Mouse (Mus musculus) regulatory T cell (primary cell): ENCODE data around the gene Astn2.
"Not testable (repeated sequence)": the region's sequence is repeated elsewhere in the genome, so short reads cannot be mapped to it uniquely, and the experiment has no call there.

ENCODE experiments used
- in situ Hi-C: fragments of 300-600 bp; cut with MboI, MseI; formaldehyde crosslinking; loops from one replicate; pipeline ENCODE4 v1.15.1; 2025; ENCODE audit warnings: high pct_unique_total_duplicates

The Astn2 gene

GRCm38 (mm10) chr4:65758174-65758874, 646.1 kb downstream of the Astn2 start:
- in situ Hi-C loops, result no loop called here

GRCm38 (mm10) chr4:65752941-65753340, 651.5 kb downstream of the Astn2 start:
- in situ Hi-C loops, result no loop called here

- in situ Hi-C loops, result loop anchor here (10.0 to 25.0 kb wide), 2 partner anchors 482 to 1680 kb away; no protein-coding TSS in a partner anchor
These were observed 659.6 kb downstream of the Astn2 start for GRCm38 (mm10) chr4:65744788-65745187.

GRCm38 (mm10) chr4:65744088-65744610, 660.3 kb downstream of the Astn2 start:
- in situ Hi-C loops, result loop anchor here (10.0 to 25.0 kb wide), 2 partner anchors 482 to 1681 kb away; no protein-coding TSS in a partner anchor

- in situ Hi-C loops, result loop anchor here (10.0 to 25.0 kb wide), 2 partner anchors 481 to 1682 kb away; no protein-coding TSS in a partner anchor
These were observed 661.2 kb downstream of the Astn2 start for GRCm38 (mm10) chr4:65743160-65743691.

- in situ Hi-C loops, result no loop called here
These were observed 680.0 kb downstream of the Astn2 start for GRCm38 (mm10) chr4:65724414-65724813.

GRCm38 (mm10) chr4:65719610-65720009, 684.8 kb downstream of the Astn2 start:
- in situ Hi-C loops, result no loop called here

GRCm38 (mm10) chr4:65717899-65718298, 686.5 kb downstream of the Astn2 start:
- in situ Hi-C loops, result no loop called here

GRCm38 (mm10) chr4:65716086-65716485, 688.3 kb downstream of the Astn2 start:
- in situ Hi-C loops, result no loop called here

- in situ Hi-C loops, result no loop called here
These were observed 692.7 kb downstream of the Astn2 start for GRCm38 (mm10) chr4:65711678-65712077.

- in situ Hi-C loops, result no loop called here
These were observed 693.8 kb downstream of the Astn2 start for GRCm38 (mm10) chr4:65710623-65711022.

GRCm38 (mm10) chr4:65701848-65702247, 702.6 kb downstream of the Astn2 start:
- in situ Hi-C loops, result no loop called here

GRCm38 (mm10) chr4:65699743-65700361, 704.6 kb downstream of the Astn2 start:
- in situ Hi-C loops, result no loop called here

GRCm38 (mm10) chr4:65695241-65695640, 709.2 kb downstream of the Astn2 start:
- in situ Hi-C loops, result no loop called here

GRCm38 (mm10) chr4:65694011-65694410, 710.4 kb downstream of the Astn2 start:
- in situ Hi-C loops, result no loop called here

GRCm38 (mm10) chr4:65687006-65687723, 717.2 kb downstream of the Astn2 start:
- in situ Hi-C loops, result no loop called here

- in situ Hi-C loops, result no loop called here
These were observed 718.0 kb downstream of the Astn2 start for GRCm38 (mm10) chr4:65686258-65687005.

- in situ Hi-C loops, result no loop called here
These were observed 720.0 kb downstream of the Astn2 start for GRCm38 (mm10) chr4:65684401-65684800.

GRCm38 (mm10) chr4:65679786-65680185, 724.6 kb downstream of the Astn2 start:
- in situ Hi-C loops, result not testable (repeated sequence)

- in situ Hi-C loops, result no loop called here
These were observed 725.5 kb downstream of the Astn2 start for GRCm38 (mm10) chr4:65678929-65679328.

GRCm38 (mm10) chr4:65678495-65678894, 725.9 kb downstream of the Astn2 start:
- in situ Hi-C loops, result no loop called here
